Mouse (Mus musculus): ENCODE data around the gene Lat.
"Not testable (repeated sequence)": the region's sequence is repeated elsewhere in the genome, so short reads cannot be mapped to it uniquely, and the experiment has no call there.

Gene Lat

DNA sequence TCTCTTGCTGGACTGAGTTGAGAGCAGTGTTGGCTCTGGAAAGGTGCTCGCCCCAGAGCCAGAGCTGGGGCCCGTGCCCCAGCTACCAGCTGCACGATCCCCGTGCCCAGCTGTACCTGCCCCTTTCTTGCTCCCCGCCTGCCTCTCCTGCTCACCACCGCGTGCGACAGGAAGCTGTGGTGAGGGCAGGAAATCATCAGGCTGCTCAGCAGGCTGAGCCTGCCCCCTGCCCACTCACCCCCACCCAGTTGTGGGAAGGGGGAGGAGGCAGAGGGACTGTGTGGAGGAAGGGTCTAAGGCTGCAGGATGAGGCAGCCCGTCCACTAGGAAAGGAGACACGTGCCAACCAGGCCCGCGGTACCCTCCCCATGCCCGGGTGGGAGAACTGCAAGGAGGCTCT is at the start of gene Lat:
Gene Lat (minus strand): TSS at position 178 of the 400 bp plus-strand sequence.
- no peak for DNase-seq (ENCODE audit: low spot score in 2 of 2)

GRCm38 (mm10) chr7:126418496-126418895 is 49.1 kb upstream of the Lat start:
- no peak for DNase-seq (ENCODE audit: low spot score in 2 of 2)

DNA sequence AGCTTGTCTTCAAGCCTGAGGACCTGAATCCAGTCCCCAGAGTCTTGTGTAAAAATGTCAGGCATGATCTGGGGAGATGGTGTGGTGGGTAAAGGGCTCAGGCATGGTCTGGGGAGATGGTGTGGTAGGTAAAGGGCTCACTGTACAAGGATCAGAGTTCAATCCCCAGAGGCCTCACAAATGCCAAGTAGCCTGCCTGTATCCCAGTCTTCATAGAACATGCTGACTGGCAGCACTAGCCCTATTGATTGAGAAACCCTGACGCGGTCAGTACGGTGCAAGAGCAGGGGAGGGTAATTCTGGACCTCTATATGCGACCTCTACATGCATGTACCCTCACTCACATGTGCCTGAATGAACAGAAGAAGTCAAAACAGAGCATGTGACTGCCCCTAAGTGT is 48.2 kb upstream of the Lat start:
- DNase-seq (ENCODE audit: low spot score in 2 of 2) = no peak

- DNase-seq (ENCODE audit: low spot score in 2 of 2) = no peak
Observed at GRCm38 (mm10) chr7:126417045-126417444, 47.7 kb upstream of the Lat start.

DNA sequence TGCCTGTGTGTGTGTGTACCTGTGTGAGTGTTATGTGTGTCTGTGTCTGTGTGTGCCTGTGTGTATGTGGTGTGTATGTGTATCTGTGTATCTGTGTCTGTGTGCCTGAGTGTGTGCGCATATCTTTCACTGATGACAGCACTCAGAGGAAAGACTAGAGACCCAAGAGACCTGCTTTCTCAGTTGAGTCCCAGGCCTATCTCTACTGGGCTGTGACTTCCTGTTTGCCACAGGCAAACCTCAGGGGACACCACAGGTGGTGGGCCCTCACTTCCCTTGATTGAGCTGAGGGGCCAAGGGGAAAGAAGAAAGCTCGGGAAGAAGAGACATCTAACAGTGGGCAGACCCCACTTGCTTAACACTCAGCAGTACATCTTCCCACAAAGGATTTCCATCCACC is 47.2 kb upstream of the Lat start:
- DNase-seq (ENCODE audit: low spot score in 2 of 2) = no peak

DNA sequence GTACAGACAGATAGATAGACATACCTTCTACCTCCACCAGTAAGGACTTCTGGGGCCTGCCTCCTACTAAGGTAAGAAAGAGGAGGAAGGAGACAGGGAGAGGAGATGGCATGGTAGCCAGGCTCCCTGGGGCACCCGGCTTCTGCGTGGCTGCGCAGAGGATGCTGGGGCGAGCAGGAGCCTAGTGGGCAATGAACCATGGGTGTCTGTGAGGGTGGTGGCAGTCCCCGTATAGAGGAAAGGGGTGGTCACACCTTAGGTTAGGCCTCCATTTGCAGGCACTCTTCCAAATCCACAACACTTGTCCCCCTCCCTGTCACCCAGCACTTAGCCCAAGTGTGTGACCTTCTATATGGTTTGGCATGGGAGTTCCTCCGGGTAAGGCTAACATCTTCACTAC is 45.4 kb upstream of the Lat start, which contains the start of gene Cd19:
Gene Cd19 (minus strand): TSS at position 165 of the 400 bp plus-strand sequence.
- DNase-seq (ENCODE audit: low spot score in 2 of 2) = no peak

- no peak for DNase-seq (ENCODE audit: low spot score in 2 of 2)
Observed at GRCm38 (mm10) chr7:126411061-126411460, 41.7 kb upstream of the Lat start.

GRCm38 (mm10) chr7:126408686-126409085 is 39.3 kb upstream of the Lat start:
- no peak for DNase-seq (ENCODE audit: low spot score in 2 of 2)

- not testable (repeated sequence) for DNase-seq (ENCODE audit: low spot score in 2 of 2)
Observed at GRCm38 (mm10) chr7:126402518-126402917, 33.1 kb upstream of the Lat start.

GRCm38 (mm10) chr7:126399548-126399947 is 30.2 kb upstream of the Lat start:
- DNase-seq (ENCODE audit: low spot score in 2 of 2) = peak; percentile 76 to 78

GRCm38 (mm10) chr7:126397822-126398221 is 28.5 kb upstream of the Lat start:
- no peak for DNase-seq (ENCODE audit: low spot score in 2 of 2)

DNA sequence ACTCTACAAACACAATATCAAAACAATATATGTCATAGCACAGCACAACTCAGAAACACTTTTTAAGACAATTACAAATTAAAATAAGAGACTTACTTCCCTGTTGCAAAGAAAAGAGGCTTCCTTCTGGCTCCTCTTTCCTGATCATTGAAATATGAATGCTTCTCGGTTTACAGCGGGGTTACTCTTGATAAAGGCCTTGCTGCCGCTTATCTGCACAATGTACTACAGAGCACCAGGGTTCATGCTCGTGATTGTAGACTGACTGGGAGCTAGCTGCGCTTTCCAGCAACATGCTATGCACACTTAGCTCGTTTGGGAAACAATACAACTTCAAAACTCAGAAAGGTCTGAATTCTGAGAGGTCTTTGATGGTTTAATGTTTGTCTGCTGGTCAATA is 27.9 kb upstream of the Lat start:
- DNase-seq (ENCODE audit: low spot score in 2 of 2) = no peak

- DNase-seq (ENCODE audit: low spot score in 2 of 2) = peak; percentile 97 to 100
Observed at GRCm38 (mm10) chr7:126396298-126397119, 27.1 kb upstream of the Lat start, which contains the start of gene Nfatc2ip. TSS of gene Nfatc2ip (minus strand) at chr7:126396737.

DNA sequence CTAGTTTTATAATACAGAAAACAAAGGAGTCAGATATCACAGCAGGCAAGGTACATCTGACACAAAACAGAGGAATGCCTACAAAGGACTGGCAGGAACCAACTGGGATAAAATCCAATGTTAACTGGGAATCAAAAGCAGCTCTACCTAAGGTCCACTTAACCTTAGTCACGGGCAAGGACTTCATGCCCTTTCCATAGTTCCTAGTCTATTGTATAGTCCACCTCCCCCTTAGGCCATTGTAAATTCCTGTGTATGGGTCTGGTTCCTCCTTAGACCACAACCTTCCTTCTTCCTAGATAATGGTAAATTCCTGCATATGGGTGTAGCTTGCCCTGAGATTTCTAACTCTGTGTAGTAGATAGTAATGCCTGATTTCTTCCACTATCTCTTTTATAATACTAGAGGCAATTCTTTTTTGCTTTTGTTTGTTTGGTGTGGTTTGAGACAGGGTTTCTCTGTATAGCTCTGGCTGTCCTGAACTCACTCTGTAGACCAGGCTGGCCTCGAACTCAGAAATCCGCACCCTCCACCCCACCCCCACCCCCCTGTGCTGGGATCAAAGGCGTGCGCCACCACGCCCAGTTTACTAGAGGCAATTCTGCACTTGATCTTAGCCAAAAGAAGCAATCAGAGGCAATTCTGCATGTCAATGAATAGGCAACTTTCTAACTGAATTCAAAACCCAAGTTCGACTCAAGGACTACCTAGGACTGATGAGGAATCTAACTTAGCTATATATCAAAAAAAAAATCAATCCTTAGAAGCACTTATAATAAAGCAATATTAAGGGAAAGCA is 22.9 kb upstream of the Lat start:
- DNase-seq (ENCODE audit: low spot score in 2 of 2) = not testable (repeated sequence)

DNA sequence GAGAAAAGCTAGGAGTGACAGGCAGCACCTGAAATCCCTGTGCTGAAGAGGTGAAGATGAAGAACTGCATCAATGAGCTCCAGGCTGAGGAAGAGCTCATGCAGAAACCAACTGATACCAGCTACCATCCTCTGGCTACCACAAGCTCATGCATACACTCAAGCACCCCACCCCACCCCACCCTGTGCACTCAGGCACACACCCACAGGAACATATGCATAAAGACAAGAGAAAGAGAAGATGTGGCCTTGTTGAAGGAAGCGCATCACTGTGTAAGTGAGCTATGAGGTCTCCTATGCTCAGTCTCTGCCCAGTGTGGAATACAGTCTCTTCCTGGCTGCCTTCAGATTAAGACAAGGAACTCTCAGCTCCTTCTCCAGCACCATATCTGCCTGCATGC is 18.8 kb upstream of the Lat start:
- no peak for DNase-seq (ENCODE audit: low spot score in 2 of 2)

DNA sequence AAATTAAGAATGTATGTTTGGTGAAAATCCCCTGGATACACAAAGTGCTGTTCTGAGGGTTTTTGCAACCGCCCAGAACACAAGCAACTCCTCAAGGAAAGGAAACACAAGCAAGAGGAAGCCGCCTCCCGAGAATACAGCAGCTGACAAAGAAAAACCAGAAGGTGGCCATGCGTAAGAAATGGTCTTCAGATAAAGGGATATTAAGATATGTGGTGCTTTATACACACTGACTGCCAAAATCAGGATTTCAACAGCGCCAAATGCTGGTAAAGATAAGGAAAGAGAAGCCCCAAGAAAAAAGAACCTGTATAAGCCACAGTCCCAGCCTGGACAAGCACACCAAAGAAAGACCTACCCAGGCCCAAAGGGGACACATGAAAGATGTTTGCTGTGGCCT is 14.2 kb upstream of the Lat start:
- DNase-seq (ENCODE audit: low spot score in 2 of 2) = no peak

DNA sequence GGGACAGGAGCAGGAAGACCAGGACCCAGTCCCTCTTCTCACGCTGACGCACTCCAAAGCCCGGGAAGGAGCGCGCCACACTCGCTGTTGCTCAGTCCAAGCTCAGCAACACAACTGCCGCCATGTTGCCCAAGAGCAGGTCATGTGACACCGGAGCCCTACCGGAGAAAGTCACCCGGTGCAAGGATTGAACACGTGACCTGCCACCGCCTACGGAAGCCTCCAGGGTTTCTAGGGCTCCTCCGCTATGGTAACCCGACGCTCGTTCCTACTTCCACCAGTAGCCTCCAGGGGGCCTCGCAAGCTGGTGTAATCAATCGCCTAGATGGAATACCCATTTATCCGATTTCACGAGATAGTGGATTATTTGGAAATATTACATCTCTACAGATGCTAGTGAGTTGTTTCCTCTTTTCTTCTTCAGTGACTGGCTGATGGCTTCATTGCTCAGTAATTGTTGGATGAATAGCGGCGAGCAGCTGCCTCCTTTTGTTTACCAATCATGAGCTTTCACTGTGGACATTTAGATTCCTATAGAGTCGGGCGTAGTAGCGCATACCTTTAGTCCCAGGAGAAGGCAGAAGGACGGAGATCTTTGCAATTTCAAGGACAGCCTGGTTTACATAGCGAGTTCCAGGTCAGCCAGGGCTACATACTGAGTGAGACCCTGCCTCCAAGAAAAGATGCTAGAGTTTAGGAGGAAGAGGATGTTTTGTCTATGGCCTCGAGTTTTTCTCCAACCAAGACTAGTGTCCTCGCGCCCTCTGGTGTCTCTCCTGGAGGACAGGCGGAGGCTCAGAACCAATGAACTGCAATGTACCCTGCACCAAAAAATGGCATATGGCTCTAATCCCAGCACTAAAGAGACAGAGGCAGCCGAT is 8.1 kb upstream of the Lat start, which contains the start of gene Spns1:
Gene Spns1 (minus strand): TSS at position 173 of the 881 bp plus-strand sequence.
- peak; percentile 98 to 99 for DNase-seq (ENCODE audit: low spot score in 2 of 2)

DNA sequence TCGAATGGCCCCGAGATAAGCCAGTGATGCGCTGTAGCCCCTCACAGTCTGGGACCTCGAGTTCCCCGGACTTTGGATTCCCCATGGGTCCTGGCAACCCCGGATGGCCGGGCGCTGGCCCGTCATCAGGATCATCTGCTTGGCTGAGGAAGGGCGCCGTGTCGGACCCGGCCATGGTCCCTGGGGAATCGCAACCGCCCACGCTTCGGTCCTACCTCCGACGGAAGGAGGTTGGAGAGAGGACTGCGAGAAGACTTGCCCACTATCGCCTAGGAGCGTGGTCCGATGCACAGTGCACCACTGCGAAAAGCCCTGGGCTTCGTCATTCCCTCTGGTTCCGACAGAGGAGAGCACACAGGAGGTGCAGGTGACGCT is 7.5 kb upstream of the Lat start:
- DNase-seq (ENCODE audit: low spot score in 2 of 2) = no peak

GRCm38 (mm10) chr7:126375012-126375411 is 5.6 kb upstream of the Lat start:
- DNase-seq (ENCODE audit: low spot score in 2 of 2) = no peak

GRCm38 (mm10) chr7:126374526-126374925 is 5.2 kb upstream of the Lat start:
- no peak for DNase-seq (ENCODE audit: low spot score in 2 of 2)

DNA sequence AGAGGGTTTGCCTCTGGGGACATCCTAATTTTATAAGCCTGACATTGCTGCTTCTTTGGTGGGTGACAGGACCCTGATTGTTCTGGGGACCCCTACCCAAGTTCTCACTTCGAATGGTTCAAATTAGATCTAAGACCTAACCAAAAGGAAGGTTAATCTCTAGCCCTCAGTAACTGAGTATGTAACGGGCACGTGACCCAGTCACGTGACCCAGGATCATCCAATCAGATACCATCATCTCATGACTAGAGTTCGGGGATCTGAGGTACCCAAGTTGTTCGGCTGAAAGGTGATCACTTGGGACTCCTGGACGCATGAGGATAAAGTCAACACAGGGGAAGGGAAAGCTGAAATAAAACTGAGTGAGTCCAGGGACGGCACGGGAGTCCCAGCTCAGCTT is 3.6 kb upstream of the Lat start:
- DNase-seq (ENCODE audit: low spot score in 2 of 2) = no peak

DNA sequence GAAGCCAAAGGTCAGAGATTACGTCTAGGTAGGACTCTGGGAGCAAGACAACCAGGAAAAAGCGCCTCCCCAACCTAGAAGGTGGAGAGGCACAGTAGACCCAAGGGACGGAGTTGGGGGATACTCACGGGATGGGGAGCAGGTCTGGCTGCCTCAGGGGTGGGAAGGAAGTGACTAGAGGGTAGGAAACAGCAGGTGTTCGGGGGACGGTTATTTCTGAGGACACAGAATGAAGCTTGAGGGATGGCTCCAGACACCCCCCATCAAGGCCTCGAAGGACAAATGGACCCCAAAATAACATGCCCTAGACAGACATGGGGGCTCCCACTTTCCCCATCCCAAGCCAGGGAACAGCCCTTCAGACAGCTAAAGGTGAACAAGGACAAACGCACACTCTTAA is 1.0 kb downstream of the Lat start:
- no peak for DNase-seq (ENCODE audit: low spot score in 2 of 2)

Data from frontal cortex, postnatal 36 days (tissue).